Mouse (Mus musculus) brain, adult 2 months (tissue): ENCODE data around the gene Snx9.

Experiments used
- DNase-seq: peaks from one replicate; pipeline ENCODE4 v3.0.0; 2011; ENCODE audit warnings: low read depth, low spot score

The Snx9 gene

GRCm38 (mm10) chr17:5878878-5879277 is 37.7 kb downstream of the Snx9 start:
- peak; percentile 47 for DNase-seq

- DNase-seq, result peak; percentile 51
These were observed 44.3 kb downstream of the Snx9 start for GRCm38 (mm10) chr17:5885474-5885873.

- no peak for DNase-seq
These were observed 45.2 kb downstream of the Snx9 start for GRCm38 (mm10) chr17:5886181-5886810.

- DNase-seq, result peak; percentile 85
These were observed 46.0 kb downstream of the Snx9 start for GRCm38 (mm10) chr17:5886943-5887800.

- DNase-seq, result peak; percentile 80
These were observed 49.3 kb downstream of the Snx9 start for GRCm38 (mm10) chr17:5890429-5890828.

GRCm38 (mm10) chr17:5891933-5892683 is 51.0 kb downstream of the Snx9 start:
- DNase-seq, result no peak

- no peak for DNase-seq
These were observed 52.0 kb downstream of the Snx9 start for GRCm38 (mm10) chr17:5893092-5893491.

GRCm38 (mm10) chr17:5893574-5894148 is 52.5 kb downstream of the Snx9 start:
- no peak for DNase-seq

- DNase-seq, result no peak
These were observed 54.9 kb downstream of the Snx9 start for GRCm38 (mm10) chr17:5896066-5896465.

GRCm38 (mm10) chr17:5896607-5897006 is 55.5 kb downstream of the Snx9 start:
- DNase-seq, result peak; percentile 66

GRCm38 (mm10) chr17:5897326-5898200 is 56.4 kb downstream of the Snx9 start:
- no peak for DNase-seq

GRCm38 (mm10) chr17:5899251-5899650 is 58.1 kb downstream of the Snx9 start:
- DNase-seq, result no peak

- no peak for DNase-seq
These were observed 60.3 kb downstream of the Snx9 start for GRCm38 (mm10) chr17:5901381-5901780.

GRCm38 (mm10) chr17:5903630-5904301 is 62.6 kb downstream of the Snx9 start:
- DNase-seq, result no peak

GRCm38 (mm10) chr17:5909681-5910080 is 68.6 kb downstream of the Snx9 start:
- no peak for DNase-seq

GRCm38 (mm10) chr17:5911591-5911990 is 70.5 kb downstream of the Snx9 start:
- DNase-seq, result peak; percentile 67

- no peak for DNase-seq
These were observed 71.7 kb downstream of the Snx9 start for GRCm38 (mm10) chr17:5912797-5913196.

GRCm38 (mm10) chr17:5914217-5914616 is 73.1 kb downstream of the Snx9 start:
- DNase-seq, result no peak

GRCm38 (mm10) chr17:5921954-5922353 is 80.8 kb downstream of the Snx9 start:
- no peak for DNase-seq

- peak; percentile 66 for DNase-seq
These were observed 82.2 kb downstream of the Snx9 start for GRCm38 (mm10) chr17:5923281-5923680.
